Mouse (Mus musculus): ENCODE measurements around the gene Kctd7.

The Kctd7 gene

GRCm38 (mm10) chr5:130144334-130145312 is at the start of gene Kctd7:
Gene Kctd7 (plus strand): TSS chr5:130144861.
- WGBS = under 1% methylated on average over 66 of the region's 66 CpGs

GRCm38 (mm10) chr5:130096754-130097153 is 47.9 kb upstream of the Kctd7 start:
- WGBS = 34% methylated on average over 12 of the region's 12 CpGs

GRCm38 (mm10) chr5:130097837-130098236 is 46.8 kb upstream of the Kctd7 start:
- 62% methylated on average over 2 of the region's 2 CpGs for WGBS

GRCm38 (mm10) chr5:130101724-130102123 is 42.9 kb upstream of the Kctd7 start:
- WGBS = 97% methylated on average over 17 of the region's 17 CpGs

GRCm38 (mm10) chr5:130109348-130109747 is 35.3 kb upstream of the Kctd7 start:
- 69% methylated on average over 3 of the region's 3 CpGs for WGBS

- WGBS = 63% methylated on average over 12 of the region's 12 CpGs
Observed at GRCm38 (mm10) chr5:130110632-130111464, 33.8 kb upstream of the Kctd7 start.

GRCm38 (mm10) chr5:130116116-130116515 is 28.5 kb upstream of the Kctd7 start:
- 82% methylated on average over 12 of the region's 12 CpGs for WGBS

GRCm38 (mm10) chr5:130116857-130117256 is 27.8 kb upstream of the Kctd7 start:
- WGBS = 61% methylated on average over 7 of the region's 7 CpGs

- WGBS = 54% methylated on average over 6 of the region's 6 CpGs
Observed at GRCm38 (mm10) chr5:130117932-130118331, 26.7 kb upstream of the Kctd7 start.

- WGBS = 40% methylated on average over 3 of the region's 3 CpGs
Observed at GRCm38 (mm10) chr5:130119236-130119635, 25.4 kb upstream of the Kctd7 start.

GRCm38 (mm10) chr5:130120070-130120736 is 24.5 kb upstream of the Kctd7 start:
- WGBS = 83% methylated on average over 12 of the region's 12 CpGs

GRCm38 (mm10) chr5:130120904-130121303 is 23.8 kb upstream of the Kctd7 start:
- WGBS = 47% methylated on average over 6 of the region's 6 CpGs

GRCm38 (mm10) chr5:130122355-130122754 is 22.3 kb upstream of the Kctd7 start:
- 74% methylated on average over 2 of the region's 2 CpGs for WGBS

- WGBS = 70% methylated on average over 5 of the region's 5 CpGs
Observed at GRCm38 (mm10) chr5:130124271-130124670, 20.4 kb upstream of the Kctd7 start.

GRCm38 (mm10) chr5:130128686-130129523 is 15.8 kb upstream of the Kctd7 start:
- WGBS = 59% methylated on average over 11 of the region's 11 CpGs

- 57% methylated on average over 5 of the region's 5 CpGs for WGBS
Observed at GRCm38 (mm10) chr5:130129524-130129793, 15.2 kb upstream of the Kctd7 start.

GRCm38 (mm10) chr5:130136597-130136996 is 8.1 kb upstream of the Kctd7 start:
- WGBS = 96% methylated on average over 13 of the region's 13 CpGs

- 22% methylated on average over 8 of the region's 8 CpGs for whole genome bisulfite sequencing
Observed at GRCm38 (mm10) chr5:130139393-130139792, 5.3 kb upstream of the Kctd7 start.

GRCm38 (mm10) chr5:130141138-130141537 is 3.5 kb upstream of the Kctd7 start:
- 83% methylated on average over 5 of the region's 5 CpGs for WGBS

- WGBS = 75% methylated on average over 4 of the region's 4 CpGs
Observed at GRCm38 (mm10) chr5:130142041-130142440, 2.6 kb upstream of the Kctd7 start.

GRCm38 (mm10) chr5:130143101-130143500 is 1.6 kb upstream of the Kctd7 start:
- WGBS = 86% methylated on average over 7 of the region's 7 CpGs

Measured in cerebral cortex, adult 2 months (tissue).